Mouse (Mus musculus): ENCODE measurements at regions not wholly inside any gene's neighbourhood (a gene's known extent, or its start where the extent isn't known, plus 50 kb on each side); places are given as distances from the start of the nearest gene placed in this dataset.

- Histone ChIP-seq H3K4me1 (ENCODE audit: control insufficient read depth, insufficient read depth, low read length) (no peaks in the 10 kb centered on the region), H3K4me3 (replicated peaks; ENCODE audit: low read length) (no peak overlapping the region), H3K9me3 (ENCODE audit: control insufficient read depth, low read length) (no peaks in the 10 kb centered on the region), H3K27me3 (ENCODE audit: control insufficient read depth, insufficient read depth, low read length) (no peaks in the 10 kb centered on the region), H3K9ac (ENCODE audit: low read depth, low read length, severe bottlenecking) (no peak overlapping the region), H3K36me3 (ENCODE audit: control insufficient read depth, insufficient read depth, low read length) (no peaks in the 10 kb centered on the region), H3K27ac (replicated peaks; ENCODE audit: low read depth, low read length) (no peak overlapping the region), H3K4me2 (replicated peaks; ENCODE audit: low read depth, low read length, severe bottlenecking) (no peak overlapping the region)
- DNase-seq (ENCODE audit: low spot score), result no peak
- no peak for ATAC-seq (ENCODE audit: low FRiP score, low read depth)
- 84% methylated on average over 8 of the region's 8 CpGs for WGBS
- no peak for TF ChIP-seq POLR2A (IDR thresholded peaks at IDR 0.05; ENCODE audit: borderline replicate concordance, extremely low read depth, insufficient read depth, insufficient read length)
Measured at GRCm38 (mm10) chr14:61931811-61932210, 324.6 kb downstream of the Kcnrg start.

GRCm38 (mm10) chr14:61941682-61942081, 334.4 kb downstream of the Kcnrg start:
- TF ChIP-seq POLR2A (IDR thresholded peaks at IDR 0.05; ENCODE audit: borderline replicate concordance, extremely low read depth, insufficient read depth, insufficient read length), result no peak
- DNase-seq (ENCODE audit: low spot score), result no peak
- Histone ChIP-seq H3K9me3 (ENCODE audit: control insufficient read depth, low read length) (no peaks in the 10 kb centered on the region), H3K27me3 (ENCODE audit: control insufficient read depth, insufficient read depth, low read length) (no peaks in the 10 kb centered on the region), H3K36me3 (ENCODE audit: control insufficient read depth, insufficient read depth, low read length) (no peaks in the 10 kb centered on the region), H3K4me3 (replicated peaks; ENCODE audit: low read length) (no peak overlapping the region), H3K27ac (replicated peaks; ENCODE audit: low read depth, low read length) (no peak overlapping the region), H3K4me1 (ENCODE audit: control insufficient read depth, insufficient read depth, low read length) (0 out of 2 replicates have a peak, but pooled peaks cover 3% of the 10 kb centered on the region), H3K9ac (ENCODE audit: low read depth, low read length, severe bottlenecking) (no peak overlapping the region), H3K4me2 (replicated peaks; ENCODE audit: low read depth, low read length, severe bottlenecking) (no peak overlapping the region)
- WGBS, result 65% methylated on average over 7 of the region's 7 CpGs
- ATAC-seq (ENCODE audit: low FRiP score, low read depth), result no peak

DNA sequence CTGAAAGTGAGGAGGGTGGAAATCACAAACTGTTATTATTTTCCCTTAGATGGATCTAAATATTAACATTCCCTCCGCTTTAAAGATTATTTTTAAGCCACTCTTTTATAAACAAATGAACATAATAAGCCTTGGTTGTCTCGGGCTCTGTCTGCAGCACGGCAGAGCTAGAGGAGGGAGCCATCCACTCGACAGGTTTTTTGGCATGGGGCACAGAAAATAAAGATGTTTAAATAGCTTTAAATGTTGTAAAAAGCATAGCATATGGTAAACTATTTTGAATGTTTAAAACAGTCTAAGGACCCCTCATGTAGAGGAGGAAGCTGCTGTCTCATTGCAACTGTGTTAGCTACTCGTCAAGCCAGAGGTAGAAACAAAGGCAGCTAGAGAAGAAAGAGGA, 338.4 kb downstream of the Kcnrg start:
- no peak overlapping the region for H3K9ac ChIP-seq (ENCODE audit: low read depth, low read length, severe bottlenecking)
- no peak overlapping the region for H3K27ac ChIP-seq (replicated peaks; ENCODE audit: low read depth, low read length)

DNA sequence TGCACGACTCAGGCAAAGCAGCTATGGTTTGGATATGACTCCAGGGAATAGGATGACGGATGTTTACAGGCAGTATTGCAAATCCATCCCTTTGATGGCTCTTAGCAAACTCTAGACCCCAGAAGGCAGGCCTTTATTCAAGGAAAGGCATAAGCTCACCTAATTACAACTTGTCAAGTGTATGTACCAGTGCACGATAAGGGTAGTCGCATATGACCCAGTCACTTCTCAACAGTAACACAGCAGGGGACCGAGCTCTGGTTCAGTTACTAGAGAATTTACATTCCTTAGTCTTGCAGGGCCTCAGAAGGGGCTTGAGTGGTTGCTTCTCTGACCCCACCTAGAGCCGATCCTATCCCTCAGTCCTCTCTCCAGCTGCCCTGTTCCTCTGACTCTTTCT, 342.2 kb downstream of the Kcnrg start:
- Histone ChIP-seq H3K27ac (replicated peaks; ENCODE audit: low read depth, low read length) (peak overlapping the region; percentile 65), H3K4me2 (replicated peaks; ENCODE audit: low read depth, low read length, severe bottlenecking) (no peak overlapping the region), H3K9ac (ENCODE audit: low read depth, low read length, severe bottlenecking) (no peak overlapping the region), H3K4me3 (replicated peaks; ENCODE audit: low read length) (no peak overlapping the region), H3K27me3 (ENCODE audit: control insufficient read depth, insufficient read depth, low read length) (no peaks in the 10 kb centered on the region), H3K36me3 (ENCODE audit: control insufficient read depth, insufficient read depth, low read length) (no peaks in the 10 kb centered on the region), H3K4me1 (ENCODE audit: control insufficient read depth, insufficient read depth, low read length) (peaks cover 30% of the 10 kb centered on the region), H3K9me3 (ENCODE audit: control insufficient read depth, low read length) (no peaks in the 10 kb centered on the region)
- ATAC-seq (ENCODE audit: low FRiP score, low read depth), result peak; percentile 34; the same call in 1 of the 2 replicates
- no peak for TF ChIP-seq POLR2A (IDR thresholded peaks at IDR 0.05; ENCODE audit: borderline replicate concordance, extremely low read depth, insufficient read depth, insufficient read length)
- DNase-seq (ENCODE audit: low spot score), result no peak
- 15% methylated on average over 6 of the region's 6 CpGs for WGBS

More for the DNA sequence above, 338.4 kb downstream of the Kcnrg start:
- no peak for ATAC-seq (ENCODE audit: low FRiP score, low read depth)
- Histone ChIP-seq H3K4me1 (ENCODE audit: control insufficient read depth, insufficient read depth, low read length) (peaks cover 29% of the 10 kb centered on the region), H3K4me2 (replicated peaks; ENCODE audit: low read depth, low read length, severe bottlenecking) (no peak overlapping the region), H3K36me3 (ENCODE audit: control insufficient read depth, insufficient read depth, low read length) (no peaks in the 10 kb centered on the region), H3K27me3 (ENCODE audit: control insufficient read depth, insufficient read depth, low read length) (no peaks in the 10 kb centered on the region), H3K9me3 (ENCODE audit: control insufficient read depth, low read length) (no peaks in the 10 kb centered on the region), H3K4me3 (replicated peaks; ENCODE audit: low read length) (no peak overlapping the region)
- DNase-seq (ENCODE audit: low spot score), result no peak
- WGBS, result 55% methylated on average over 5 of the region's 5 CpGs
- no peak for TF ChIP-seq POLR2A (IDR thresholded peaks at IDR 0.05; ENCODE audit: borderline replicate concordance, extremely low read depth, insufficient read depth, insufficient read length)

DNA sequence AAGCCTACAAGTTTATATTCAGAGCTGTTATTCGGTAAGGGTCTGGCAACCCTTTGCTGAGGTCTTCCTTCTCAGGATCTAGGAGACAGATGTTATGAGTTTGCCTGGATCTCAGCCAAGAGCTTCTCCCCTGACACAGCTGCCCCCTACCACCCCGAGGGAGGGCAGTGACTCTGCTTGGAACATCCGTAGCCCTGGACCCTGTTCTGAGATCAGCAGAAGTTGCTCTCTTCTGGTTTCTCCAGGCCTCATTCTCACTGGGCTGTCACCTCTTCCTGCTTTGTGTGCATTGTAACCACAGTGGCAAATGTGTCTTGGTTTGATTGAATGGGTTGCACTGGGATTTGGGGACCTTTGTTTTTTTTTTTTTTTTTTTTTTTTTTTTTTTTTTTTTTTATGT, 342.4 kb upstream of the Rnaseh2b start:
- no peak overlapping the region for H3K4me2 ChIP-seq (replicated peaks; ENCODE audit: low read depth, low read length, severe bottlenecking)

GRCm38 (mm10) chr14:61953029-61953428, 339.4 kb upstream of the Rnaseh2b start:
- Histone ChIP-seq H3K4me3 (replicated peaks; ENCODE audit: low read length) (no peak overlapping the region), H3K4me2 (replicated peaks; ENCODE audit: low read depth, low read length, severe bottlenecking) (no peak overlapping the region), H3K27me3 (ENCODE audit: control insufficient read depth, insufficient read depth, low read length) (no peaks in the 10 kb centered on the region), H3K4me1 (ENCODE audit: control insufficient read depth, insufficient read depth, low read length) (peaks cover 24% of the 10 kb centered on the region), H3K36me3 (ENCODE audit: control insufficient read depth, insufficient read depth, low read length) (no peaks in the 10 kb centered on the region), H3K27ac (replicated peaks; ENCODE audit: low read depth, low read length) (no peak overlapping the region), H3K9me3 (ENCODE audit: control insufficient read depth, low read length) (no peaks in the 10 kb centered on the region), H3K9ac (ENCODE audit: low read depth, low read length, severe bottlenecking) (no peak overlapping the region)
- DNase-seq (ENCODE audit: low spot score) (no peak), ATAC-seq (ENCODE audit: low FRiP score, low read depth) (no peak)
- TF ChIP-seq POLR2A (IDR thresholded peaks at IDR 0.05; ENCODE audit: borderline replicate concordance, extremely low read depth, insufficient read depth, insufficient read length), result no peak
- 89% methylated on average over 4 of the region's 4 CpGs for WGBS

More for the DNA sequence above, 342.4 kb upstream of the Rnaseh2b start:
- WGBS, result 22% methylated on average over 3 of the region's 3 CpGs
- H3K4me3 ChIP-seq (replicated peaks; ENCODE audit: low read length), result no peak overlapping the region
- peak; percentile 71 for ATAC-seq (ENCODE audit: low FRiP score, low read depth)
- no peak overlapping the region for H3K9ac ChIP-seq (ENCODE audit: low read depth, low read length, severe bottlenecking)
- no peak for TF ChIP-seq POLR2A (IDR thresholded peaks at IDR 0.05; ENCODE audit: borderline replicate concordance, extremely low read depth, insufficient read depth, insufficient read length)
- H3K27ac ChIP-seq (replicated peaks; ENCODE audit: low read depth, low read length), result peak overlapping the region; percentile 65
- peak; percentile 23 for DNase-seq (ENCODE audit: low spot score)
- peaks cover 30% of the 10 kb centered on the region for H3K4me1 ChIP-seq (ENCODE audit: control insufficient read depth, insufficient read depth, low read length)
- no peaks in the 10 kb centered on the region for H3K27me3 ChIP-seq (ENCODE audit: control insufficient read depth, insufficient read depth, low read length)
- H3K36me3 ChIP-seq (ENCODE audit: control insufficient read depth, insufficient read depth, low read length), result no peaks in the 10 kb centered on the region
- H3K9me3 ChIP-seq (ENCODE audit: control insufficient read depth, low read length), result no peaks in the 10 kb centered on the region
